Mouse (Mus musculus) c-Kit-positive CD71-positive TER-119-negative erythroid progenitor cells, embryonic 14.5 days (primary cell): ENCODE measurements around the gene Mlxipl.

Experiments
- DNase-seq: peaks from one replicate; pipeline ENCODE4 v3.0.0-alpha.2; 2013; ENCODE audit warnings: low read depth

The Mlxipl gene

GRCm38 (mm10) chr5:135079578-135079977, 10.1 kb upstream of the Mlxipl start:
- DNase-seq = no peak

DNA sequence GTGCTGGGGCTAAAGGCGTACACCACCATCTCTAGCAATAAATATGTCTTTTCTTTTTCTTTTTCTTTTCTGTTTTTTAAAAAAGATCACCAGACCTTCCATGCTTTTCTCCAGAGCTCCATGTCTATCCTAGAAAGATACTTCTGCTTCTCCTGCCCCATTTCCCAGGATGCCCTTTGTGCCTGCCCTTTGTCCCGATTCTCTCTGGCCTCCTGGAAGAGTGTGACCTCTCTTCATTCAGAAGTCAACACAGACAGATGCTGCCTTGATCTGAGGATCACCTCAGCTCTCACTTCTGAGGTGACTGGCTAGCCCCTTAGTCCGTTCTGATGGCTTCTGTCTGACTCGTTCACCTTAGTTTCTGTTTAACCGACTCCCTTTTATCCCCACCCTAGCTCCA, 9.2 kb upstream of the Mlxipl start:
- no peak for DNase-seq

DNA sequence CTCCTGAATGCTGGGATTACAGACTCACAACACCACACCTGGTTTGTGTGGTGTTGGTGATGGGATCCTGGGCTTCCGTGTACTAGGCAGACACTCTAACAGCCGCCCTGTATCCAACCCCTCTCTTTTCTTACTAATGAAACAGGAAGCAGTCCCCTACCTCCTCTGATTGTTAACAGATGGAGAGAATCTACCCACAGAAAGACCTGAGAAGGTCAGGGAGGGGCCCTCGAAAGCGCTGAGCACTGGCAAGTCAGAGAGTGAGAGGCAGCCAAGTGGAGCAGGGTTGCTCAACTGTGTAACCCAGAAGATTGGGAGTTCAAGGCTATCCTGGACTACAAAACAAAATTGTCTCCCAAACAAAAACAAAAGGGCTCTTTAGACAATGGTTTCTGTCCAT, 2.8 kb upstream of the Mlxipl start:
- no peak for DNase-seq

- no peak for DNase-seq
Measured at GRCm38 (mm10) chr5:135100981-135101380, 11.3 kb downstream of the Mlxipl start.

DNA sequence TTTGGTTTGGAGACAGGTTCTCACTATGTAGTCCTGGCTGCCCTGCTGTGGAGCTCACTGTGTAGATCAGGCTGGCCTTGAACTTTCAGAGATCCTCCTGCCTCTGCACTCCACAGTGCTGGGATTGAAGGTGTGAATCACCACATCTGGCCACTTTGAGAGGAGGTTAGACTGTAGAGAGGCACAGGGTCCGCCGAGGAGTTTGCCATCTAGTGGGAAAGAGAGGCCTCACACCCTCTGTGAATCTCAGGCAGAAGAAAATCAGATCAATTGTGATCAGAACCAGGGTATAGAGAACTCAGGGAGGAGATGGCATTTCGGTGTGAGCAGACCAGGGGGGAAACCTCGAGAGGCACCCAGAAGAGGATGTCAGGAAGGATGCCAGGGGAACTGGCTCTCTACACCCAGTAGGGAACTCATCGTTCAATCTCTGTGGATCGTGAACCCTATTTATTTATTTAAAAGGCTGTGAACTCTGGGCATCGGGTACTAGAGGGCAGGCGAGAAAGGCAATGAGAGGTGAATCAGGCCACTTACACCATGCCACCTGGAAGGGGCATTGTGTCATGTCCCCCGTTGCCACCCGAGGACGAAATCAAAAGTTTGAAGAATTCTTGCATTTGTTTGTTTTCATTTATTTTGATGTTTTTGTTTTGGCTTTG, 14.4 kb downstream of the Mlxipl start:
- no peak for DNase-seq

GRCm38 (mm10) chr5:135106758-135107256, 17.1 kb downstream of the Mlxipl start:
- DNase-seq = peak; percentile 87

- no peak for DNase-seq
Measured at GRCm38 (mm10) chr5:135107521-135108501, 18.1 kb downstream of the Mlxipl start.

DNA sequence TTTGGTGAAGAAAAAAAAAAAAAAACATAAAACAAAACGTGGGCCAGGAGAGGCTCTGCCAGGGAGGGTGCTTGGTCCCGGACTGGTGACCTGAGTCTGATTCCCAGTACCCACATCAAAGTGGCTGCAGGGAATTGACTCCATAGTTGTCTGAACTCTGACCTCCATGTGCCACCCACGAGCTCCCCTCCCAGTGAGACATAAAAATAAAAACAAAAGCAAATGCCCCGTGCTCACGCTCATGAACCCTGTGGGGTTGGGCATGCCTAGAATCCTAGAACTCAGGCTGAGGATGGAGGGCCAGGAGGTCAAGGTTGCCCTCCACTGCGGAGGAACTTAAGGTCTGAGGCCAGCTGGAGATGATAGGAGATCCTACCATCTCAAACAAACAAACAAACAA, 19.3 kb downstream of the Mlxipl start:
- DNase-seq = no peak

DNA sequence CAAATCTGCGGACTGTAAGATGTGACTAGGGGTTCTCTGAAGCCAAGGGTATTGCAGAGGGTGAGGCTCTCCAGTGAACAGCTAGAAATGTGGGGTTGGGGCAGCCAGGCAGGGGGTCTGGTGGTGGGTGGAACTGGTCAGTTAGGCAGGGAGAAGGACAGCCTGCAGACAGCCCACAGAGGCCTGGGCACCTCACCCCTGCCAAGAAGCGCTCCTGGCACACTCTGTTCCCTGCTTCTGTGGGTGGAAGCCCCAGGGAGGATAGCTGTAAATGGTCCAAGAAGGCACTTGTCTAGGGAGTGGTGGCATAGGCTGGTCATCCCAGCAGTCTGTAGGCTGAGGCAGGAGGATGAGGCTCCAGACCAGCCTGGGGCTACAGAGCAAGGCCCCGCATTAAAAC, 19.7 kb downstream of the Mlxipl start:
- DNase-seq = no peak

- no peak for DNase-seq
Measured at GRCm38 (mm10) chr5:135109976-135110375, 20.3 kb downstream of the Mlxipl start.

DNA sequence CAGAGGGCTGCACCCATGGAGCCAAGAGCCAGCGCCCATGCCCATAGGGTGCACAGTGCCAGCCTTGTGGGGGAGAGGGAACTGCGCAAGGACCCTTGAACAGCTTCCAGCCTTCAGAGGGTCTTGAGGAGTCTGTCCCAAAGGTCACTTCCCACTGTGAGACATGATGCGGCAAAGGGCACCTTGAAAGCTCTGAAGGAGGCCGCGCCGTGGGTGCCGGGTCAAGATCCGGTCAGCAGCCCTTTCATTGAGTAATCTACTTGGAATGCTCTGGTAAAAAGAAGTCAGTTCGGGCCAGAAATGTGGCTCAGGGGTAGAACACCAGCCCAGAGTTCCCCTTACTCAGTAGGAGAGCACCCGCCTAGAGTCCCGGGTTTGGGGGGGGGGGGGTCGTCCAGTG, 24.1 kb downstream of the Mlxipl start:
- no peak for DNase-seq

DNA sequence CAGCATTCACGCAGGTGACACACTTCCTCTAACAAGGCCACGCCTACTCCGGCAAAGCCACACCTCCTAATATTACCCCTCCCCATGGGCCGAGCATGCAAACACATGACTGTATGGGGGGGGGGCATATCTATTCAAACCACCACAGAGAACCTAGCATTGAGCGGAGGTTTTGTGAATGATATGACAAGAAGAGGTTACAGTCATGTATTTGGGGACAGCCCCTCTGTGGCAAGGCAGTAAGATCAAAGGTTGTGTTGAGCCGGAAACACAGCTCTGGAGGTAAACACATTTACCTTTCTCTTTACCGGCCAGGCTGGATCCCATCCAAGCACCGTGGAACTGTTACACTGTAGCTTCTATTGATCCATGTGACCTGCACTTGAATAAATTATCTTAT, 25.6 kb downstream of the Mlxipl start:
- DNase-seq = no peak

DNA sequence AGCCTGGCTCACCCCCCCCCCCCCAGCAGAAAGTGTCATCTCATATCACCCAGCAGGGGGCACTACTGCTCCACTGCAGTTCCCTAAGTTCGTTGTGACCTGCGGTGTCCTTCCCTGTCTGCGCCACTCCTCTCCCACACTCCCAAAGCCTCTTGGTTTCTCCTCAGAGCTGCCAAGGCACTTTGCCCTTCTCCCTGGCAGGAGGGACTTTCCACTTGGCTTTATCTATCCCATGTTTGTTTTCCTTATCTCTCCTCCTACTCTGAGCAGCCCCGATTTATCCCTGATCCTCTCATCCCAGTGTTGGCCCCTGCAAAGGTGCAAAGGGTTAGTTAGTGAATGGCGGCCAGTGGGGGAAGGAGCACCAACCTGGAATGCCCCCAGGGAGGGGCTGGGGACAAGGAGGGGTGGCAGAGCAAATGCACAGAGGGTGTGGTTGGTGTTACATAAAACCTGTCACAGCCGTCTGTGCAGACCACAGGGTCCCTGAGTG, 28.9 kb downstream of the Mlxipl start:
- DNase-seq = peak; percentile 50

- no peak for DNase-seq
Measured at GRCm38 (mm10) chr5:135120753-135121152, 31.1 kb downstream of the Mlxipl start.

DNA sequence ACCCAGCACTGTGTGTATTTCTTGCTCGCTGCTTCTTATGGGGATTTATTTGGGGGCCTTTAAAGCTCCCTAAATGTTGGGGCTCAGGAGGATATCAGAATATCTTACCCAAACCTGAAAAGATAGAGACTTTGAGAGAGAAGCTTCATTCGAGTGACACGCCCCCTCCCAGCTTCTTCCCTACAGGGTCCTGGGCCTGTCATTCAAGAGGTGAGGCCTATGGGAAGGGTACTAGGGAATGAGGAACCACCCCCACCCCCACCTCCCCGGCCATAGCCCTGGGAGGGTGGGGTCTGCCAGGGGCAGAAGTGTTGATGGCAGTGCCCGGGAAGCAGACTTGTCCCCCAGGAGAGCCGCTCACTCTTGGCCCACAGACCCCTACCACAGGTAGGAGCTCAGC, 36.4 kb downstream of the Mlxipl start:
- no peak for DNase-seq

- no peak for DNase-seq
Measured at GRCm38 (mm10) chr5:135127669-135128068, 38.0 kb downstream of the Mlxipl start.

GRCm38 (mm10) chr5:135129747-135130146, 40.1 kb downstream of the Mlxipl start:
- DNase-seq = no peak

GRCm38 (mm10) chr5:135133736-135134405, 44.2 kb downstream of the Mlxipl start:
- peak; percentile 76 for DNase-seq

- no peak for DNase-seq
Measured at GRCm38 (mm10) chr5:135134534-135134933, 44.8 kb downstream of the Mlxipl start.

- no peak for DNase-seq
Measured at GRCm38 (mm10) chr5:135139881-135140280, 50.2 kb downstream of the Mlxipl start.

DNA sequence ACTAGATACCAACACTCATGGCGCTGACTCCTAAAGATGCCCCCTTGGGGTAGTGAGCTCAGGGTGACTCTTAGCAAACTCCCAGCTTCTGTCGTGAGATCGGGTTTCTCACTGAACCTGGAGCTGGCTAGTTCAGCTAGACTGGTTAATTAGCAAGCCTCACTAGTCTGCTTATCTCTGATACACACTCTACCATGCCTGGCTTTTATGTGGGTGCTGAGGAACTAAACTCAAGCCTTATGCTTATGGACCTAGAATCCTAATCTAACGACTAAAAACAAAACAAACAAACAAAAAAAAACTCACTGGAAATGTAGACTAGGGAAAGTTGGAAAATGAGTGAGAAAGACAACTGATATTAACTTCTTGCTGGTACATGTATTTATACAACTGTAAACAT, 54.8 kb downstream of the Mlxipl start:
- no peak for DNase-seq

DNA sequence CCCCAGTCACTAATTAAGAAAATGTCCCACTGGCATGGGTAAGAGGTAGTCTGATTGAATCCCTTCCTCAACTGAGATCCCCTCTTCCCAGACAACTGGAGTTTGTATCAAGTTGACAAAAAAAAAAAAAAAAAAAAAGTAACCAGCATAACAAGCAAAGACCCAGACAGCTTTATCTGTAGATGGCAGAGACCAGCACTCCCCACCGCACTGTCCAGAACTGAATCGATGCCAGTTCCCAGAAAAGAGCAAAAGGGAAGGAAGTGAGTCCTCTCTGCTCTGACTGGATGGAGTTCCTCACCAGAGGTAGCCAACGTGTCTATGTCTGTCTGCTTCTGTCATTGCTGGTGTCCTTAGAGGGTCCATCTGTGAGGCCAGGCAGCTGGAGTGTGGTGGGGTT, 55.8 kb downstream of the Mlxipl start:
- DNase-seq = no peak
